Mouse (Mus musculus): Measurements from ENCODE around the gene Gpn3.

- TF ChIP-seq CTCF (IDR thresholded peaks at IDR 0.05; ENCODE audit: borderline replicate concordance, insufficient read depth, low read depth, low read length) (no peak), POLR2A (IDR thresholded peaks at IDR 0.05; ENCODE audit: borderline replicate concordance, insufficient read depth, low read length) (no peak)
Measured at GRCm38 (mm10) chr5:122415465-122415864, 43.8 kb downstream of the Gpn3 start.
